Mouse (Mus musculus) WW6 (cell line): ENCODE results near the gene Meaf6.

Experiments
- DNase-seq: peaks from one replicate; pipeline ENCODE4 v3.0.0-alpha.2; 2013; ENCODE audit warnings: low read depth, low spot score

Gene Meaf6

DNA sequence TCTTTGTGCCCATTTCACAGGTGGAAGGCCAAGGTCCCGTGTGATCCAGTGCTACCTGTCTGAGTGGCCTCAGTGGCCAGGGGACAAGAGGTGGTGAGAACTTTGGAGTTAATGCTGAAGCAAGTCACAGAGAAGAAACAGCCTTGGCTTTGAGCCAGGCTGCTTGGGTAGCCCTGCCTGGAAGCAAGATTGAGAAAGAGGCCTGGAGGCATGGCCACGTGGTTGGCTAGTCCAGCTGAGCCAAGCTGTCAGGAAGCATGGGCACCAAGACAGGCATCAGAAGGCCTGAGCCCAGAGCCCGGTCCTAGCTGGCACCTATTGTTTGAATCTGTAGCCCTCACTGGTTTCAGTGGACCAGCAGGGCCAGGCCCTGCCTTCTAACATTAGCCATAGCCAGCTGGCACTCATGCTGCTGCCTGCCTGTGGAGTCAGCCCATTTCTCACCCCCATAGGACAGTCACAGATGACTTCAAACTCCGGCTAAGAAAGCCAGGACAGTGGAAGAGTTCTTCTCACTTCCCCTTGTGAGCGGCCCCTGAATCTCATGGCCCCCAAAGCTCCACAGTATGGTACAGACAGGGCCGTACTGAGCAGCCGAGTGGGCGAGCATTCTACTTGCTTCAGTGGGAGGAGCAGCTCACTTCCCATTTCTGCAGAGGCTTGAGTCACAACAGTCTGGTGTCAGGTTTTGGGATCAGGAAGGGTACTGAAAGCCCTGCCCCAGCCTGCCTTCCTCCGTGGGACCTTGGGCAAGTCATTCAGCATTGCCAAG, 31.3 kb downstream of the Meaf6 start:
- DNase-seq: no peak

DNA sequence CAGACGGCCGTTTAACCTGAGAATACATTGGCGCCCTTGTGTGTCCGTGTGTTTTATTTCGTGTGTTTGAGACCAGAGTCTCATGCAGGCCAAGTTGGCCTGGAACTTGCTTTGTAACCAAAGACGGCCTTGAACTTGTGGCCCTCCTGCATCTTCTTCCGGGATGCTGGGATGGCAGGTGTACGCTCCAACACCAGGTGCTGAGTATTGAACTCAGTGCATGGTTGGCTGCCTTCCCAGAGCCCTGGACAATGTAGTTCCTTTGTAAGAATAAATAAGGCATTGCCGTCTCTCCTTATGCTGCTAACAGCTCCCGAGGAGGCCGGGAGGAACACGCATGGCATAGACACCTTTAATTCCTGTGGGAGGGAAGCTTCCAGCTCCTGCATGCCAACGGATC, 32.0 kb downstream of the Meaf6 start:
- DNase-seq: no peak

- DNase-seq: no peak
Measured at GRCm38 (mm10) chr4:125117902-125118320, 33.0 kb downstream of the Meaf6 start.

DNA sequence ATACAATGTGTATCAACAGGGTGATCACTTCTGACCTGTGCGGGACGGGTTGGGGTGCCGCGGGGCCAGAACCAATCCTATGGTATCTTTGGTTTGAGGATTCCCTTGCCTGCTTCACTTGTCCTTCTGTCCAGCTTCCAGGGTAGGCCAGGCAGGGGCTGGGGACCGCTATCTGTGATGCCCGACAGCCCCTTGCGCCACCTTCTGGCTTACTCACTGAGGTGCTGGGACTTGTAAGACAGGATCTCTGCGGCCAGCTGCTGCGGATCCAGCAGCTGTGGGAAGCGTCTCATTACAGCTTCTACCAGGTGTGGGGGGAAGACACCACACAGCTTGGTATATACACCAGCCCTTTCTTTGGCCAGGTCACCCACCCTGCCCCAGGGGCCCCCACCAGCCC, 34.1 kb downstream of the Meaf6 start:
- no peak for DNase-seq

GRCm38 (mm10) chr4:125119721-125120120, 34.8 kb downstream of the Meaf6 start:
- DNase-seq: no peak

GRCm38 (mm10) chr4:125122431-125123278, 37.7 kb downstream of the Meaf6 start:
- no peak for DNase-seq

DNA sequence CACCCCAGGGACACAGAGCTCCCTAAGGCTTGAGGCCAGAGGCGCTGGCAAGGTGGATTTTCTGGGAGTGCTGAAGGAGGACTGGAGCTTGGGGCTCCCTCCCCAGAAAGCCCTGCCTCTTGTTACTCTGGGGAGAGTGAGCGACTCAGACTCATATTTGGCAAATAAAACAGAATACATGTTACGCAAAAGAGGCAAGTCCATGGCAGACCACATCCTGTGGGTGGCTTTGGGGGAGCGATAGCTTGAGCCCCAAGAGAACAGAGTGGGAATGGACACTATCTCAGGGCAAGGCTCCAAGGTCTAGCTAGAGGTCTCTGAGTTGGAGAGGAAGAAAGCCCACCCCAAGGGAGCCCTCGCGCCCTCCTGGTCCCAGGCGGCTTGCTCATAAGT, 38.3 kb downstream of the Meaf6 start:
- no peak for DNase-seq

DNA sequence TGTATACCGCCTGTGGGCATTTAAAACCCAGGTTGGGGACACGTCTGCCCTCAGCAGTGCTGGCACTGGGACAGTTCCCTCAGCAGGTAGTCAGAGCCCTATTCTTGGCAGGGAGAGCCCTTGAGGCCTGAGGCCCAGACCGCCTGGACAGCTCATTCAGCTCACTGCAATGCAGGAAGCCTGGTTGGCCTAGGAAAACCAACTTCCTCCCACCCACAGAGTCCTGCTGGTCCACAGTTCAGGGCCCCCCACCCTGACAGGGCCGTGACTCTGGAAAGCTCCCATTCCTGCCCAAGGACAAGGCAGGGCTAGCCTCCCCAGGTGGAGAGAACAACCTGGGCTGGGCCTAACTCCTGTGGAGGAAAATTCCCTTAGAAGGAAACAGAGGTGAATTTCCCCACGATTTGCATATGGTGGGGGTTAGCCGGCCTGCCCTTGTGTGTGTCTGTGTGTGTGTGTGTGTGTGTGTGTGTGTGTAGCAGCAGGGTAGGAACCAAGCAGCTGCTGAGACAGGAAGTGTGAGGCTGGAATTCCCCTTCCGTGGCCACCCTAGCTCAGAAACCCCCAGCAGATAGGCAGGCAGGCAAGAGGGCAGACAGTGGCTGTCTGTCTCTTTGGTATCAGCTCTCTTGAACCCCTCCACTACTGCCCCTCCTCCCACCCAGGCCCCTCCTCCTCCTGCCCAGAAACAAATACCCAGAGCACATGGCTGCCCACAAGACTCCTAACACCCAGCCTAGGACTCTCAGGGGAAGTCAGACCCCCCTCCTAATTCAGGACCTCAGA, 39.7 kb downstream of the Meaf6 start:
- no peak for DNase-seq

GRCm38 (mm10) chr4:125125361-125125921, 40.5 kb downstream of the Meaf6 start:
- no peak for DNase-seq

- DNase-seq: no peak
Measured at GRCm38 (mm10) chr4:125126186-125126585, 41.3 kb downstream of the Meaf6 start.

GRCm38 (mm10) chr4:125126761-125127160, 41.8 kb downstream of the Meaf6 start:
- DNase-seq: no peak

- DNase-seq: peak; percentile 67
Measured at GRCm38 (mm10) chr4:125127305-125128084, 42.6 kb downstream of the Meaf6 start, which contains the start of gene Zc3h12a. TSS of gene Zc3h12a (minus strand) at chr4:125127840.

- DNase-seq: no peak
Measured at GRCm38 (mm10) chr4:125131493-125131892, 46.6 kb downstream of the Meaf6 start.

GRCm38 (mm10) chr4:125132394-125132793, 47.5 kb downstream of the Meaf6 start:
- DNase-seq: no peak

GRCm38 (mm10) chr4:125134192-125134591, 49.3 kb downstream of the Meaf6 start:
- no peak for DNase-seq

GRCm38 (mm10) chr4:125134631-125135030, 49.7 kb downstream of the Meaf6 start:
- no peak for DNase-seq

- no peak for DNase-seq
Measured at GRCm38 (mm10) chr4:125135076-125135855, 50.3 kb downstream of the Meaf6 start.

DNA sequence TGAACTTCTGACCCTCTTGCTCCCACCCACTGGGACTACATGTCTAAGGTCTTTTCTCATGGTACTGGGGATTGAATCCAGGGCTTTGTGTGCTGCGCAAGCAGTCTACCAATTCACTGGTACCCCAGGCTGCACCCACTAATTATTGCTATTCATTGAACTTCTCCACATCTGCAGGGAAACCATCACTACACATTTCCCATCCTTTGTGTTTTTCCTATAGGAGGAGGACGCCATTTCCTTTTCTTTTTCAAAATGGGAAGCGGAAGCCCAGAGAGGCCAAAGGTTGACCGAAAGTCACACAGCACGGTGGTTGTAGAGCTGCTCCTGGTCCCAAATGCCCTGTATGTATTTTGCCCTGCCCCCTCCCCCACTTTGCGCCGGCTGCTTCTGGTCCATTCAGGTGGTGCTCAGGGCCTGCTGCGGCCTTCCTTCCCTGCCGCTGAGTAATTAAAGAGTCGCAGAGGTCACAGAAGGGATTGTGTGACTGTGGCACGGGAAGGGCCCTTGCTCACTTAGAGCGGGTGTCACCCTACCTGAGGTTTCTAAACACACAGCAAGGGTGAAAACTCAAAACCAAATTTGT, 51.5 kb downstream of the Meaf6 start:
- no peak for DNase-seq

DNA sequence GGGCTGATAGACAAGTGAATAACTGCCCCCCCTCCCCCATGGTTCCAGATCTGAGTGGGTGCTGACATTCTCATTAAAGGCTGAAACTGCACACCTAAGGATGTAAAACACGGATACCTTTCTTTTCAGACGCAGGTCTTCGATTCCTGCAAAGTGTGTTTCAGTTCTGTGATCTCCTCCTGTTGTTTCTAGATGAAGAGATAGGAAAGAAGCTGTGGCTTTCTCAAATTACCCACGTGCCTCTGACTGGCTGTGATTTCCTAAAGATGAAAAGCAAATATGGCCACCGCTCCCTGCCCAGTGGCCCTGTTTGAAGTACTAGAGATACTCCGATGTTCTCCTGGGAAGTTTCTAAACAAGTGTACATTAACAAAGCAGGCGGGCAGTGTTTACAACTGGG, 53.4 kb downstream of the Meaf6 start:
- no peak for DNase-seq

- DNase-seq: no peak
Measured at GRCm38 (mm10) chr4:125144211-125144610, 59.3 kb downstream of the Meaf6 start.
